ENCODE assay signal across 8 mouse cellular contexts in the genomic region with DNA sequence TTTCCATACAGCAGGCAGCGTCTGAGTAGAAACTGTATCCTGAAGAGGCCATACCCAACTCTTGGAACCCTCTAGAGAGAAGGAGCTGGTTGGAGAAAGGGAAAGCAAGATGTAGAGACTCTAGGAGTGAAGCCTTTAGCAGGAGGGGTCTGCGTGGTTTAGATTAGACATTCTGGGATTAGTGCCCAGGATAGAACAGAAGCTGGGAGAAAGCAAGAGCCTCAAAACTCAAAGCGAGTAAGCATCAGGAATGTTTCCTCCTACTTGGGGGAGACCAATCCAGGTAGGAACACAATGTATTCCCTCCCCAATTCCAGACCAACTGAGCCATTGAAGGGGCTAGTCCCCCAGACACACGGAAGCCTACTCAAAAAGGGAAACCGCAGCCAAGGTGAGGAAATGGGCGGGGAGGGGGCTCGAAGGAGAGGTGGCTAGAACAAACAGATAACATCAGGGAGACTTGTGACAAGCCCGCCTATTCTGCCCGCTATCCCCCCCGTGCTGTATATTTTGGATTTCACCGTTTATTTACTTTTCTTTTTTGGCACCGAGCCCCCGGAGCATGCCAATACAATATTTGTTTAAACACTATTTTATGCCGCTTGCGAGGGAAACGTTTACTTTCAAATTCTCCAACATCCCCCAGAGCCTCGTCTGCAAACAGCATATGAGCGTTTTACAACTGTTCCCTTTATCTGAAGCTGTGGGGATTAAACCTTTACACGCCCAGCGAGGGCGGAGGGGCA. TPM values are rescaled to one million over a fixed set of nuclear protein-coding genes. Genes with fewer than 3 reads are reported as not detected.
DNase-seq lines count a peak whose midpoint lies in the region; ATAC-seq lines count a peak whose summit lies in the region.

No protein-coding gene starts in this region.

- H3K4me1 ChIP-seq in embryonic facial prominence, embryonic 13.5 days: peaks cover 60% of the 10 kb centered on the region
- peaks cover 42% of the 10 kb centered on the region for H3K4me1 ChIP-seq in intestine, embryonic 16.5 days (ENCODE audit: control insufficient read depth, insufficient read depth, low read length)
- H3K4me1 ChIP-seq in neural tube, embryonic 11.5 days (ENCODE audit: control insufficient read depth, insufficient read depth, low read length): peaks cover 35% of the 10 kb centered on the region

- no peaks in the 10 kb centered on the region for H3K36me3 ChIP-seq in embryonic facial prominence, embryonic 13.5 days
- no peaks in the 10 kb centered on the region for H3K36me3 ChIP-seq in intestine, embryonic 16.5 days (ENCODE audit: control insufficient read depth, insufficient read depth, low read length)
- no peaks in the 10 kb centered on the region for H3K36me3 ChIP-seq in neural tube, embryonic 11.5 days (ENCODE audit: control insufficient read depth, insufficient read depth, low read length)

- intact Hi-C loops in left cerebral cortex, postnatal 4 days (cut with DNase I): no loop called here
- intact Hi-C loops in left cerebral cortex, postnatal 10 days (cut with DNase I): loop anchor here (5.0 to 10.0 kb wide), 2 partner anchors 144 to 277 kb away; no protein-coding TSS in a partner anchor

- peak overlapping the region; percentile 100 for H3K27ac ChIP-seq in embryonic facial prominence, embryonic 13.5 days
- H3K27ac ChIP-seq in intestine, embryonic 16.5 days (ENCODE audit: low read length): peak overlapping the region; percentile 88
- peak overlapping the region; percentile 91 for H3K27ac ChIP-seq in neural tube, embryonic 11.5 days (ENCODE audit: low read depth, low read length)

- no peaks in the 10 kb centered on the region for H3K27me3 ChIP-seq in embryonic facial prominence, embryonic 13.5 days
- peaks cover 16% of the 10 kb centered on the region for H3K27me3 ChIP-seq in intestine, embryonic 16.5 days (replicated peaks; ENCODE audit: control insufficient read depth, insufficient read depth, low read length)
- H3K27me3 ChIP-seq in neural tube, embryonic 11.5 days (ENCODE audit: control insufficient read depth, insufficient read depth, low read length): no peaks in the 10 kb centered on the region

- under 1% methylated on average over 21 of the region's 21 CpGs for WGBS in embryonic facial prominence, embryonic 13.5 days
- WGBS in intestine, embryonic 16.5 days: 4% methylated on average over 21 of the region's 21 CpGs
- 3% methylated on average over 21 of the region's 21 CpGs for WGBS in neural tube, embryonic 11.5 days

- peak overlapping the region; percentile 94 for H3K9ac ChIP-seq in embryonic facial prominence, embryonic 13.5 days
- H3K9ac ChIP-seq in intestine, embryonic 16.5 days (ENCODE audit: low read depth, low read length): peak overlapping the region; percentile 69
- H3K9ac ChIP-seq in neural tube, embryonic 11.5 days (ENCODE audit: low read length): peak overlapping the region; percentile 85

- DNase-seq in left cerebral cortex, postnatal 4 days: peak; percentile 17
- DNase-seq in left cerebral cortex, postnatal 10 days (ENCODE audit: extremely low spot score in 1 of 2, low spot score in 2 of 2): no peak
- DNase-seq in neural tube, embryonic 11.5 days (ENCODE audit: low spot score): no peak
- DNase-seq in cerebellum, adult 11 months: no peak
- DNase-seq in spleen, postnatal 10 days (ENCODE audit: low spot score in 2 of 2): no peak
- DNase-seq in ovary, adult 18-20 months (ENCODE audit: low spot score): no peak

- H3K4me2 ChIP-seq in embryonic facial prominence, embryonic 13.5 days: peak overlapping the region; percentile 89
- H3K4me2 ChIP-seq in intestine, embryonic 16.5 days (ENCODE audit: low read depth, low read length): peak overlapping the region; percentile 96
- peak overlapping the region; percentile 88 for H3K4me2 ChIP-seq in neural tube, embryonic 11.5 days (ENCODE audit: low read depth)

- H3K4me3 ChIP-seq in embryonic facial prominence, embryonic 13.5 days: peak overlapping the region; percentile 78
- peak overlapping the region; percentile 63 for H3K4me3 ChIP-seq in intestine, embryonic 16.5 days (ENCODE audit: low read length)
- H3K4me3 ChIP-seq in neural tube, embryonic 11.5 days (ENCODE audit: low read depth, low read length): peak overlapping the region; percentile 64

- no peaks in the 10 kb centered on the region for H3K9me3 ChIP-seq in embryonic facial prominence, embryonic 13.5 days
- H3K9me3 ChIP-seq in intestine, embryonic 16.5 days (ENCODE audit: control insufficient read depth, low read length): no peaks in the 10 kb centered on the region
- no peaks in the 10 kb centered on the region for H3K9me3 ChIP-seq in neural tube, embryonic 11.5 days (ENCODE audit: control insufficient read depth, low read length)

- no peak for ATAC-seq in embryonic facial prominence, embryonic 13.5 days (ENCODE audit: insufficient number of reproducible peaks, insufficient read depth, low FRiP score, low TSS enrichment, low read depth)
- no peak for ATAC-seq in intestine, embryonic 16.5 days
- ATAC-seq in neural tube, embryonic 11.5 days (ENCODE audit: insufficient read depth, low FRiP score, low TSS enrichment): no peak

RNA-seq across cellular contexts. Expression of a gene that starts 2.1 kb away (rescaled TPM):
- 1 to 10 TPM; 2.9 to 3.3 TPM for total RNA-seq in left cerebral cortex, postnatal 4 days (2021)
- total RNA-seq in left cerebral cortex, postnatal 10 days (2021): 1 to 10 TPM; 2.8 to 3.8 TPM
- polyA plus RNA-seq in embryonic facial prominence, embryonic 13.5 days (2015; fragmentation: Nextera tagmentation; extraction: Ambion mirVana): 21.3 and 23.7 TPM in 2 replicates
- 4.4 and 5.4 TPM in 2 replicates for polyA plus RNA-seq in intestine, embryonic 16.5 days (2015; fragmentation: Nextera tagmentation; extraction: Ambion mirVana)
- polyA plus RNA-seq in neural tube, embryonic 11.5 days (2014; fragmentation: Nextera tagmentation; extraction: Ambion mirVana): 10.3 and 12.2 TPM in 2 replicates
